Mouse (Mus musculus): ENCODE data around the gene Mef2c.

Gene Mef2c

GRCm38 (mm10) chr13:83503919-83504318, at the start of gene Mef2c:
Gene Mef2c, plus strand, starts transcription at chr13:83504034.
- DNase-seq, result peak; percentile 83

GRCm38 (mm10) chr13:83458729-83459128, 45.1 kb upstream of the Mef2c start:
- DNase-seq, result no peak

GRCm38 (mm10) chr13:83459600-83459999, 44.2 kb upstream of the Mef2c start:
- no peak for DNase-seq

- no peak for DNase-seq
Observed at GRCm38 (mm10) chr13:83460620-83461019, 43.2 kb upstream of the Mef2c start.

- no peak for DNase-seq
Observed at GRCm38 (mm10) chr13:83461556-83461955, 42.3 kb upstream of the Mef2c start.

GRCm38 (mm10) chr13:83466756-83467155, 37.1 kb upstream of the Mef2c start:
- DNase-seq, result no peak

- DNase-seq, result no peak
Observed at GRCm38 (mm10) chr13:83468794-83469193, 35.0 kb upstream of the Mef2c start.

GRCm38 (mm10) chr13:83473755-83474154, 30.1 kb upstream of the Mef2c start:
- DNase-seq, result no peak

GRCm38 (mm10) chr13:83480388-83480787, 23.4 kb upstream of the Mef2c start:
- DNase-seq, result no peak

- no peak for DNase-seq
Observed at GRCm38 (mm10) chr13:83481310-83481709, 22.5 kb upstream of the Mef2c start.

- DNase-seq, result no peak
Observed at GRCm38 (mm10) chr13:83482087-83482486, 21.7 kb upstream of the Mef2c start.

GRCm38 (mm10) chr13:83484215-83484614, 19.6 kb upstream of the Mef2c start:
- DNase-seq, result no peak

GRCm38 (mm10) chr13:83484721-83485369, 19.0 kb upstream of the Mef2c start:
- no peak for DNase-seq

GRCm38 (mm10) chr13:83492051-83492450, 11.8 kb upstream of the Mef2c start:
- DNase-seq, result no peak

GRCm38 (mm10) chr13:83497708-83498107, 6.1 kb upstream of the Mef2c start:
- no peak for DNase-seq

GRCm38 (mm10) chr13:83499526-83499925, 4.3 kb upstream of the Mef2c start:
- DNase-seq, result no peak

GRCm38 (mm10) chr13:83507687-83508086, 3.9 kb downstream of the Mef2c start:
- DNase-seq, result no peak

GRCm38 (mm10) chr13:83515013-83515547, 11.2 kb downstream of the Mef2c start:
- DNase-seq, result peak; percentile 86

GRCm38 (mm10) chr13:83517660-83518609, 14.1 kb downstream of the Mef2c start:
- peak; percentile 99 for DNase-seq

- peak; percentile 18 for DNase-seq
Observed at GRCm38 (mm10) chr13:83520807-83521206, 17.0 kb downstream of the Mef2c start.

- peak; percentile 99 for DNase-seq
Observed at GRCm38 (mm10) chr13:83523232-83523969, 19.6 kb downstream of the Mef2c start.

- DNase-seq, result peak; percentile 99
Observed at GRCm38 (mm10) chr13:83524159-83524901, 20.5 kb downstream of the Mef2c start.
